In genomic region chr10:41071696-41072095, GRCm38 (mm10) we compare ENCODE assay signal across 11 mouse cellular contexts. TPM values are rescaled to one million over a fixed set of nuclear protein-coding genes. Genes with fewer than 3 reads are reported as not detected.
A peak's percentile ranks its signal among the peaks of the same experiment; 100 is the strongest.
DNase-seq lines count a peak whose midpoint lies in the region; ATAC-seq and TF ChIP-seq lines count a peak whose summit lies in the region.
"Had no signal": no experiment of that assay in that cellular context is flagged by ENCODE, and none has a peak within 500 bp of the region (broad histone marks: within the 10 kb centered on the region; RNA-seq: fewer than 3 reads in every experiment).

No protein-coding gene starts in this region.

- no peak for ATAC-seq in liver, postnatal 0 days
- ATAC-seq in stomach, postnatal 0 days (ENCODE audit: low FRiP score, low TSS enrichment): no peak

- H3K9me3 ChIP-seq in hindbrain, embryonic 10.5 days: no peaks in the 10 kb centered on the region
- H3K9me3 ChIP-seq in liver, postnatal 0 days (ENCODE audit: low read length): no peaks in the 10 kb centered on the region
- no peaks in the 10 kb centered on the region for H3K9me3 ChIP-seq in stomach, postnatal 0 days (ENCODE audit: control insufficient read depth, low read length)

- no peak overlapping the region for H3K9ac ChIP-seq in liver, postnatal 0 days (replicated peaks)
- no peak overlapping the region for H3K9ac ChIP-seq in stomach, postnatal 0 days (ENCODE audit: low read length)

- WGBS in hindbrain, embryonic 10.5 days: 2% methylated on average over 11 of the region's 11 CpGs
- 5% methylated on average over 11 of the region's 11 CpGs for WGBS in liver, postnatal 0 days (ENCODE audit: insufficient replicate concordance)
- 3% methylated on average over 11 of the region's 11 CpGs for WGBS in stomach, postnatal 0 days

- TF ChIP-seq CTCF in cortical plate, adult 2 months (IDR thresholded peaks at IDR 0.05; ENCODE audit: extremely low read depth, insufficient read depth, low read length): no peak
- TF ChIP-seq CTCF in liver, postnatal 0 days (IDR thresholded peaks at IDR 0.05; ENCODE audit: low read depth): no peak
- TF ChIP-seq CTCF in stomach, postnatal 0 days (IDR thresholded peaks at IDR 0.05; ENCODE audit: low read depth): no peak

- peak overlapping the region; percentile 41 for H3K4me3 ChIP-seq in cortical plate, adult 2 months (ENCODE audit: insufficient read depth, low read length)
- peak overlapping the region; percentile 58 for H3K4me3 ChIP-seq in hindbrain, embryonic 10.5 days
- H3K4me3 ChIP-seq in liver, postnatal 0 days (ENCODE audit: low read depth, low read length): no peak overlapping the region
- H3K4me3 ChIP-seq in stomach, postnatal 0 days (ENCODE audit: low read depth, low read length): no peak overlapping the region

- DNase-seq in cerebellum, postnatal 10 days: peak; percentile 14 to 43
- DNase-seq in cerebellum, postnatal 36 days: no peak
- peak; percentile 5 for DNase-seq in 416B (ENCODE audit: low read depth)
- peak; percentile 76 for DNase-seq in hindbrain, embryonic 10.5 days (ENCODE audit: low spot score)
- DNase-seq in liver, postnatal 0 days: peak; percentile 57
- DNase-seq in stomach, postnatal 0 days (ENCODE audit: low spot score): peak; percentile 58
- no peak for DNase-seq in layer of hippocampus, postnatal 36 days

- no peak for TF ChIP-seq EP300 in liver, postnatal 0 days (IDR thresholded peaks at IDR 0.05; ENCODE audit: low read depth)
- no peak for TF ChIP-seq EP300 in stomach, postnatal 0 days (optimal IDR thresholded peaks at IDR 0.05)

- TF ChIP-seq POLR2A in cortical plate, adult 2 months (IDR thresholded peaks at IDR 0.05; ENCODE audit: extremely low read depth, insufficient read depth, low read length): no peak

- H3K27ac ChIP-seq in cortical plate, adult 2 months (ENCODE audit: insufficient read depth, low read length): no peak overlapping the region
- H3K27ac ChIP-seq in hindbrain, embryonic 10.5 days: no peak overlapping the region
- no peak overlapping the region for H3K27ac ChIP-seq in liver, postnatal 0 days (ENCODE audit: low read depth)
- H3K27ac ChIP-seq in stomach, postnatal 0 days (replicated peaks): no peak overlapping the region

- H3K36me3 ChIP-seq in hindbrain, embryonic 10.5 days: no peaks in the 10 kb centered on the region
- H3K36me3 ChIP-seq in liver, postnatal 0 days (replicated peaks; ENCODE audit: insufficient read depth, low read length): no peaks in the 10 kb centered on the region
- no peaks in the 10 kb centered on the region for H3K36me3 ChIP-seq in stomach, postnatal 0 days (ENCODE audit: control insufficient read depth, insufficient read depth, low read length)

- H3K4me1 ChIP-seq in cortical plate, adult 2 months (ENCODE audit: control insufficient read depth, insufficient read depth, low read length): peaks cover 3% of the 10 kb centered on the region; the same call in 1 of the 2 replicates
- H3K4me1 ChIP-seq in hindbrain, embryonic 10.5 days (replicated peaks): peaks cover 24% of the 10 kb centered on the region
- no peaks in the 10 kb centered on the region for H3K4me1 ChIP-seq in liver, postnatal 0 days (ENCODE audit: insufficient read depth)
- H3K4me1 ChIP-seq in stomach, postnatal 0 days (replicated peaks; ENCODE audit: control insufficient read depth, insufficient read depth): no peaks in the 10 kb centered on the region

- peaks cover 46% of the 10 kb centered on the region for H3K27me3 ChIP-seq in hindbrain, embryonic 10.5 days (ENCODE audit: insufficient read depth, poor library complexity, severe bottlenecking)
- H3K27me3 ChIP-seq in liver, postnatal 0 days (ENCODE audit: insufficient read depth, low read length): peaks cover 25% of the 10 kb centered on the region
- H3K27me3 ChIP-seq in stomach, postnatal 0 days (ENCODE audit: control insufficient read depth, insufficient read depth, low read length): peaks cover 15% of the 10 kb centered on the region

- no peak overlapping the region for H3K4me2 ChIP-seq in liver, postnatal 0 days (ENCODE audit: low read depth, low read length)
- H3K4me2 ChIP-seq in stomach, postnatal 0 days (replicated peaks; ENCODE audit: low read depth): no peak overlapping the region

RNA-seq across cellular contexts. Expression of gene Gpr6, which starts 0.4 kb away (rescaled TPM):
- polyA plus RNA-seq in cortical plate, adult 2 months (2012; rRNA removed): 3.5 and 13.6 TPM in 2 replicates
- not detected in 2 replicates for polyA plus RNA-seq in hindbrain, embryonic 10.5 days (2016; fragmentation: Nextera tagmentation; extraction: Ambion mirVana)
- not detected in 2 replicates for polyA plus RNA-seq in liver, postnatal 0 days (2015; fragmentation: Nextera tagmentation; extraction: Ambion mirVana)
- 0.07 and 0.11 TPM in 2 replicates for polyA plus RNA-seq in stomach, postnatal 0 days (2015; fragmentation: Nextera tagmentation; extraction: Ambion mirVana)
- under 1 TPM; 0.40 to 0.57 TPM for total RNA-seq in layer of hippocampus, postnatal 36 days (2021)
- total RNA-seq: heart, adult 18-20 months had no signal
- polyA plus RNA-seq: C2C12; spleen, adult 2 months had no signal

Comparison
In these comparisons a context has a peak if more than half of its experiments do, and no peak if none do; other contexts are left out.
1. DNase-seq: peak in cerebellum, postnatal 10 days (2 of 2), 416B (single experiment), hindbrain, embryonic 10.5 days (single experiment), liver, postnatal 0 days (single experiment) and stomach, postnatal 0 days (single experiment); none in cerebellum, postnatal 36 days (0 of 2) and layer of hippocampus, postnatal 36 days (0 of 2).
2. H3K4me3 ChIP-seq: peak in cortical plate, adult 2 months (single experiment) and hindbrain, embryonic 10.5 days (single experiment); none in liver, postnatal 0 days (single experiment) and stomach, postnatal 0 days (single experiment).